Mouse (Mus musculus): Measurements from ENCODE around the gene Zbtb7a.

DNA sequence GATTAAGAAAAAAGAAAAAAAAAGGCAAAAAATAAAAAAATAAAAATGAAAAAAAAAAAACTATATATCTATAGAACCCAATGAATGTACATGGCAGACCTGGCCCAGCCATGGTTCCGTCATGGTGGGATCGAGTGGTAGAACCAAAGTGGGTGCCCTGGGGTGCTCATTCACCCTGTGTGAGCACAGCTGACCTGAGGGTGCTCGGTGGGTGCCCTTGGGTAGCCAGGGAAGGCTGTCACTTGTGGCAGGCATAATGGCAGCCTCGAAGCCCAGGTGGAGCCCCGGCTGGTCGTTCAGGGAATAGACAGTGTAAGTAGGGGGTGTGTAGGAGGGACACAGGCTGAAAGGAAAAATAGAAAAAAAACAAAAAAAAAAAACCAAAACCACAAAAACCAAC lies 16.2 kb downstream of the Zbtb7a start:
- no peak for TF ChIP-seq CTCF (IDR thresholded peaks at IDR 0.05; ENCODE audit: borderline replicate concordance, extremely low read depth, insufficient read depth, insufficient read length)
- TF ChIP-seq POLR2A (IDR thresholded peaks at IDR 0.05; ENCODE audit: borderline replicate concordance, extremely low read depth, insufficient read depth, insufficient read length, poor library complexity, severe bottlenecking), result no peak

Measured in brain, embryonic 14.5 days (tissue).